Mouse (Mus musculus): ENCODE results near the gene Gm28635. TPM values are rescaled to one million over a fixed set of nuclear protein-coding genes. Genes with fewer than 3 reads are reported as not detected.

Gm28635 gene
- total RNA-seq, 2 experiments from 2014 or later = 7.6 to 9.6 TPM

DNA sequence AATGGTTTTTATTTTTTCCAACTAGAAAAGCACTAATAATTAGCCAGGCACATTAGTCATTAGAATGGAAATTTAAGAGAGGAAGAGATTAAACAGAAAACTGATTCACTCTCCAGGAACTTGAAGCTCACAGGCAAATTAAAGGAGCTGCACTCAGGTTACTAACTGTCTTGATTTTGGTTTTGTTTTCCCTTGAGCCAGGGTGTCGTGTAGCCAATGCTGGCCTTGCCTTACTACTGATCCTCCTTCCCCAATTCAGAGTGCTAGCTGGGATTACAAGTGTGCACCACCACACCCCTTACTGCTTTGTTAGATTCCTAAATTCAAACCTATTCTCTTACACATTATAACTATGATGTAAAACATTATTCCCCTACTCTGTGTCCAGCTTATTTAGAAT lies 70.0 kb downstream of the Gm28635 start:
- TF ChIP-seq CTCF (IDR thresholded peaks at IDR 0.05) = no peak
- H3K27ac ChIP-seq = no peak overlapping the region
- intact Hi-C loops (cut with DNase I) = no loop called here
- H3K4me3 ChIP-seq = no peak overlapping the region
- no peak for DNase-seq (ENCODE audit: extremely low spot score in 1 of 2, low spot score in 2 of 2)

GRCm38 (mm10) chr2:84600977-84601376 lies 76.9 kb downstream of the Gm28635 start:
- no peak for DNase-seq (ENCODE audit: extremely low spot score in 1 of 2, low spot score in 2 of 2)
- Histone ChIP-seq H3K27ac (no peak overlapping the region), H3K4me3 (no peak overlapping the region)
- intact Hi-C loops (cut with DNase I) = loop anchor here (5.0 kb wide), 1 partner anchor 144 kb away; no protein-coding TSS in a partner anchor
- TF ChIP-seq CTCF (IDR thresholded peaks at IDR 0.05) = no peak

GRCm38 (mm10) chr2:84599270-84599888 lies 78.5 kb downstream of the Gm28635 start:
- no peak for TF ChIP-seq CTCF (IDR thresholded peaks at IDR 0.05)
- intact Hi-C loops (cut with DNase I) = no loop called here
- no peak for DNase-seq (ENCODE audit: extremely low spot score in 1 of 2, low spot score in 2 of 2)
- Histone ChIP-seq H3K4me3 (no peak overlapping the region), H3K27ac (no peak overlapping the region)

DNA sequence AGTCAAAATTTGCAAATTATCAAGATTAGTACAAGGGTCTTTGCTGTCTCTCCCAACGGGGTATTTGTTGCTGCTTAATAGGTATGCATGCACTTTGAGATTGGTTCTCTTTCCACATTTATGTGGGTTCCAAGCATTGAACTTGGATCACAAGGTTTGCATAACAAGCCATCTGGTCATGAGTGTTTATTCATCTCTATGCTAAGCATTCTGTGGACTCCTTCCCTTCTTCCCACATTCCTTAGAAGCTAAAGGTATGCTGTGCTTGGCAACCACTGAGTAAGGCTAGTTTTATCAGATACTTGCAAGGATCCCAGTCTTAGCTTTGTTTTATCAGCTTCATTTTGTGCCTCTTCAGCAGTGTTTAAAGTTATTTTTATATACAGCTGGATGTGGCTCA lies 80.7 kb downstream of the Gm28635 start:
- no peak for TF ChIP-seq CTCF (IDR thresholded peaks at IDR 0.05)
- Histone ChIP-seq H3K4me3 (no peak overlapping the region), H3K27ac (peak overlapping the region; percentile 53; the same call in 1 of the 2 replicates)
- intact Hi-C loops (cut with DNase I) = no loop called here
- DNase-seq (ENCODE audit: extremely low spot score in 1 of 2, low spot score in 2 of 2) = no peak

GRCm38 (mm10) chr2:84592801-84593200 lies 85.0 kb downstream of the Gm28635 start:
- Histone ChIP-seq H3K4me3 (no peak overlapping the region), H3K27ac (no peak overlapping the region)
- DNase-seq (ENCODE audit: extremely low spot score in 1 of 2, low spot score in 2 of 2) = no peak
- no peak for TF ChIP-seq CTCF (IDR thresholded peaks at IDR 0.05)
- intact Hi-C loops (cut with DNase I) = no loop called here

DNA sequence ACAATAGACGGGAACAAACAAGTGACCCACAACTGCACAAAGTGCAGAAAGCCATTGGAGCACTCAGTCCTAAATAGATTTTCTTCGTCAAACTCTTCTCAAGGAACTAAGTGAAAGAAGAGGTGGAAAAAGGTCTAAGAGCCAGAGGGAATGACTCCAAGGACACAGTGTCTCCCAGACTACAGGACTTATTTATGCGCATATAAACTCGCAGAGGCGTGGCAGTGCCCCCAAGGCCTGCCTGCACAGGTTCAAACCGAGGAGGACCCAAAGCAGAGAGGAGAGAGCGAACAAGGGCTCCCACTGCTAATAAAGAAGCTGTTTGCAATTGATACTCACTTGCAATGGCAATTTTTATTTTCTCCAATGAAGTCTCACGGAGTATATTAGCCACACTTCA lies 92.1 kb downstream of the Gm28635 start:
- no peak for TF ChIP-seq CTCF (IDR thresholded peaks at IDR 0.05)
- H3K27ac ChIP-seq = no peak overlapping the region
- H3K4me3 ChIP-seq = no peak overlapping the region
- DNase-seq (ENCODE audit: extremely low spot score in 1 of 2, low spot score in 2 of 2) = no peak
- intact Hi-C loops (cut with DNase I) = no loop called here

- intact Hi-C loops (cut with DNase I) = no loop called here
- no peak for TF ChIP-seq CTCF (IDR thresholded peaks at IDR 0.05)
- no peak for DNase-seq (ENCODE audit: extremely low spot score in 1 of 2, low spot score in 2 of 2)
- H3K4me3 ChIP-seq = no peak overlapping the region
- no peak overlapping the region for H3K27ac ChIP-seq
Observed at GRCm38 (mm10) chr2:84582286-84582685, 95.6 kb downstream of the Gm28635 start.

GRCm38 (mm10) chr2:84581208-84581607 lies 96.6 kb downstream of the Gm28635 start:
- H3K4me3 ChIP-seq = no peak overlapping the region
- peak; percentile 46 for TF ChIP-seq CTCF (IDR thresholded peaks at IDR 0.05)
- no peak for DNase-seq (ENCODE audit: extremely low spot score in 1 of 2, low spot score in 2 of 2)
- intact Hi-C loops (cut with DNase I) = no loop called here
- no peak overlapping the region for H3K27ac ChIP-seq

GRCm38 (mm10) chr2:84579311-84579710 lies 98.5 kb downstream of the Gm28635 start:
- no peak for DNase-seq (ENCODE audit: extremely low spot score in 1 of 2, low spot score in 2 of 2)
- Histone ChIP-seq H3K27ac (no peak overlapping the region), H3K4me3 (no peak overlapping the region)
- intact Hi-C loops (cut with DNase I) = no loop called here
- TF ChIP-seq CTCF (IDR thresholded peaks at IDR 0.05) = no peak

GRCm38 (mm10) chr2:84574130-84574529 lies 103.7 kb downstream of the Gm28635 start:
- no peak overlapping the region for H3K4me3 ChIP-seq
- intact Hi-C loops (cut with DNase I) = no loop called here

GRCm38 (mm10) chr2:84556888-84557514 lies 120.8 kb downstream of the Gm28635 start:
- DNase-seq (ENCODE audit: extremely low spot score in 1 of 2, low spot score in 2 of 2) = peak in 1 of 2 experiments; percentile 55
- Histone ChIP-seq H3K27ac (peak overlapping the region; percentile 81), H3K4me3 (no peak overlapping the region)
- intact Hi-C loops (cut with DNase I) = loop anchor here (1.0 to 10.0 kb wide), 3 partner anchors 45 to 328 kb away; partner anchors contain the start of gene Rtn4rl2
- peak; percentile 46 for TF ChIP-seq CTCF (IDR thresholded peaks at IDR 0.05)

More at GRCm38 (mm10) chr2:84574130-84574529, 103.7 kb downstream of the Gm28635 start:
- TF ChIP-seq CTCF (IDR thresholded peaks at IDR 0.05) = no peak
- DNase-seq (ENCODE audit: extremely low spot score in 1 of 2, low spot score in 2 of 2) = peak; percentile 36 to 59
- H3K27ac ChIP-seq = peak overlapping the region; percentile 81

Other genes starting within 250 kb of the Gm28635 start
- 1 to 10 TPM; 3.8 to 4.4 TPM for gene Tfpi, start 201.3 kb downstream of the Gm28635 start, total RNA-seq (2021)
- 10 to 100 TPM; 65.1 to 70.2 TPM for gene Ctnnd1, start 27.3 kb downstream of the Gm28635 start, total RNA-seq (2021)
- not detected for gene Btbd18, start 19.0 kb downstream of the Gm28635 start, total RNA-seq (2021)
- 10 to 100 TPM; 27.4 to 33.3 TPM for gene Selenoh, start 7.3 kb downstream of the Gm28635 start, total RNA-seq (2021)
- gene Med19, start 361 bp upstream of the Gm28635 start, total RNA-seq (2021) = 10 to 100 TPM; 30.7 to 30.9 TPM
- 100 to 1,000 TPM; 224 to 239 TPM for gene Tmx2, start 1.1 kb upstream of the Gm28635 start, total RNA-seq (2021)
- 10 to 100 TPM; 48.8 to 49.9 TPM for gene Zdhhc5, start 37.1 kb upstream of the Gm28635 start, total RNA-seq (2021)
- 10 to 100 TPM in 1 of 2 experiments, 1 to 10 TPM in 1; 8.8 to 10.2 TPM for gene Clp1, start 49.3 kb upstream of the Gm28635 start, total RNA-seq (2021)
- gene Ypel4, start 56.0 kb upstream of the Gm28635 start, total RNA-seq (2021) = 100 to 1,000 TPM; 101 to 102 TPM
- 1 to 10 TPM; 2.0 to 2.4 TPM for gene Gm19426, start 65.6 kb upstream of the Gm28635 start, total RNA-seq (2021)
- 1 to 10 TPM; 5.3 to 8.4 TPM for gene Serping1, start 97.4 kb upstream of the Gm28635 start, total RNA-seq (2021)
- gene Ube2l6, start 120.8 kb upstream of the Gm28635 start, total RNA-seq (2021) = 1 to 10 TPM; 6.4 to 6.7 TPM
- gene Smtnl1, start 144.6 kb upstream of the Gm28635 start, total RNA-seq (2021) = not detected
- 10 to 100 TPM; 49.1 to 51.3 TPM for gene Timm10, start 149.0 kb upstream of the Gm28635 start, total RNA-seq (2021)
- gene Slc43a1, start 160.8 kb upstream of the Gm28635 start, total RNA-seq (2021) = under 1 TPM; 0.27 to 0.30 TPM
- 100 to 1,000 TPM in 1 of 2 experiments, 10 to 100 TPM in 1; 99.5 to 113 TPM for gene Rtn4rl2, start 208.7 kb upstream of the Gm28635 start, total RNA-seq (2021)

Data from left cerebral cortex, adult 2 months (tissue).